In the genomic region with DNA sequence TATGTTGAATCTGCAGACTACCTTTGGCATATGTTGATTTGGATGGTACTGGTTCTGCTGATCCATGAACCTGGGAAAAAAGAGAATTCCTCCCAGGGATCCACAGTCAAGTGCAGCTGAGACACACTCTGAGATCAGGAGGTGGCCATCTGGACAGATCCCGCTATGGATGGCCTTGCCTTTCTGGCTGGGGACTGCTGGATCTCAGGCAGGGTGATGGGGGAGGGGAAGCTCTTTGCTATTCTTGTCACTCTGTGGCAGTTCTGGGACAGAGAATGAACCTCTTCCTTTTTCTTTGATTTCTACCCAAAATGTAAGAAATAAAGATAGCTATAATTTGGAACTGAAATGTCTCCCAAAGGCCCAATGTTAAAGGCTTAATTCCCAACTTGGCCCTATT, we compare ENCODE assay signal across 15 mouse cellular contexts. TPM values are rescaled to one million over a fixed set of nuclear protein-coding genes. Genes with fewer than 3 reads are reported as not detected.
"Had no signal": no experiment of that assay in that cellular context is flagged by ENCODE, and none has a peak within 500 bp of the region (broad histone marks: within the 10 kb centered on the region; RNA-seq: fewer than 3 reads in every experiment).

No protein-coding gene starts in this region.

- DNase-seq: gastrocnemius, adult 2 months; gastrocnemius, postnatal 10 days; gastrocnemius, postnatal 25 days; heart, adult 18-20 months; heart, postnatal 10 days; heart, postnatal 4 days; kidney, adult 18-20 months; kidney, adult 8-10 months; kidney, postnatal 14 days; kidney, postnatal 36 days; layer of hippocampus, adult 9-11 months; layer of hippocampus, postnatal 36 days had no signal

RNA-seq across cellular contexts. Expression of a gene that starts 46.8 kb away (rescaled TPM):
- total RNA-seq: gastrocnemius, postnatal 25 days; heart, adult 18-20 months; heart, adult 8-10 months; heart, postnatal 10 days; heart, postnatal 25 days; heart, postnatal 4 days; liver, adult 2 months had no signal
